Mouse (Mus musculus) frontal cortex, postnatal 14 days (tissue): ENCODE results near the gene Kpna7.
"Not testable (repeated sequence)": the region's sequence is repeated elsewhere in the genome, so short reads cannot be mapped to it uniquely, and the experiment has no call there.

ENCODE experiments used
- DNase-seq, 2 experiments: peaks; one replicate each; pipeline ENCODE4 v3.0.0; 2022; ENCODE audit warnings: low spot score in 2 of 2

The Kpna7 gene

GRCm38 (mm10) chr5:145083632-145084451 is at the start of gene Kpna7, which contains the start of gene Arpc1a:
Gene Kpna7, minus strand, starts transcription at chr5:145084030.
Gene Arpc1a, plus strand, starts transcription at chr5:145083830.
- peak; percentile 76 to 79 for DNase-seq

DNA sequence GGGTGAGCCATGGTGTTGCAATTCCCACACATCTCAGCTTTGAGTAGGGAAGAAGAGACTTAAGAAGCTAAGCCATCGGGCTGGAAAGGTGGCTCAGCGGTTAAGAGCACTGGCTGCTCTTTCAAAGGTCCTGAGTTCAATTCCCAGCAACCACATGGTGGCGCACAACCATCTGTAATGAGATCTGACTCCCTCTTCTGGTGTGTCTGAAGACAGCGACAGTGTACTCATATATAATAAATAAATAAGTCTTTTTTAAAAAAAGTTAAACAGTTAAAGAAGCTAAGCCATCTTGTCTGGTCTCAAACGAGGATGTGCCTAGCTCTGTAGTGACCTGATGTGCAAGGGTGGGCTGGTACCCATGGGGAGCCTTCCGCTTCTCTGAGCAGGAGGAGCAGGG is 49.4 kb upstream of the Kpna7 start:
- DNase-seq = not testable (repeated sequence)

DNA sequence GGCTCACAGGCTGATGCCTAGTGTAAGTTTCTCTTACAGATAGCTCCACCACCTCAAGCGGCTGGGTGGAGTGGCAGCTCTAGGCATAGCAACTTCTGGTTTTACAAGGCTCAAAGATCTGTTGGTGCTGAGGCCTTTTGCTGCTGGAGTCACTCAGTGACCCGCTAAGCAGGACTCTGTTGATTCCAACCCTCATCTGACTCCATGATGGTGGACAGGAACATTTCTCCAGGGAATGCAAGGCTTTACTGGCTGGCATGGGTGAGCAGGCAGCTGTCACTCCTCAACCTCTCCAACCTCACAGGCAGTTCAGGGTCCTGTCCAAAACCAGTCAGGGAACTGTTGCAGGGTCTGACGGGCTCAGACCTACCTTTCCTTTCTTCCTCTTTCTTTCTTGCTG is 47.2 kb upstream of the Kpna7 start:
- no peak for DNase-seq

- DNase-seq = no peak
These were observed 46.4 kb upstream of the Kpna7 start for GRCm38 (mm10) chr5:145130191-145130590.

DNA sequence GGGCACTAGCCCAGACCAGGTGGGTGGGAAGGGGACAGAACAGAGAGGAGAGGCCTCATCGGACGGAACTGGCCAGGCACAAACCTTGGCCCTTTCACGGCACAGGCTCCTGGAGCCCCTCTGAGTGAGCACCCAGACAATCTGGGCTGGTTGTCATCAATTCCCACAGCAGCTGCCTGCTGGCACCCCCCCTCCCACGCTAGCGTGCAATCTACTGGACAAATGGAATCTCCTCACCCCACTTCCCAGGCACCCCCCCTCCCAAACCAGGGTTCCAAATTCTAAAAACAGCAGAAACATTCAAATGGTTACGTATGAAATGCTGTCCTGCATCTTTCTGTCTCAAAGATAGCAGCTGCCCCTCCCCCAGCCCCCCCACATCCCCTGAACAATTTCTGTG is 45.9 kb upstream of the Kpna7 start:
- not testable (repeated sequence) for DNase-seq

GRCm38 (mm10) chr5:145129124-145129523 is 45.3 kb upstream of the Kpna7 start:
- no peak for DNase-seq

GRCm38 (mm10) chr5:145126580-145126979 is 42.8 kb upstream of the Kpna7 start:
- no peak for DNase-seq

- no peak for DNase-seq
These were observed 39.6 kb upstream of the Kpna7 start for GRCm38 (mm10) chr5:145123396-145123795.

- DNase-seq = no peak
These were observed 37.1 kb upstream of the Kpna7 start for GRCm38 (mm10) chr5:145120921-145121320.

GRCm38 (mm10) chr5:145119385-145119784 is 35.6 kb upstream of the Kpna7 start:
- DNase-seq = no peak

GRCm38 (mm10) chr5:145118461-145118860 is 34.6 kb upstream of the Kpna7 start:
- no peak for DNase-seq

- DNase-seq = no peak
These were observed 34.2 kb upstream of the Kpna7 start for GRCm38 (mm10) chr5:145118005-145118404.

- DNase-seq = peak in 1 of 2 experiments; percentile 55
These were observed 33.1 kb upstream of the Kpna7 start for GRCm38 (mm10) chr5:145116916-145117315.

GRCm38 (mm10) chr5:145116316-145116715 is 32.5 kb upstream of the Kpna7 start:
- no peak for DNase-seq

DNA sequence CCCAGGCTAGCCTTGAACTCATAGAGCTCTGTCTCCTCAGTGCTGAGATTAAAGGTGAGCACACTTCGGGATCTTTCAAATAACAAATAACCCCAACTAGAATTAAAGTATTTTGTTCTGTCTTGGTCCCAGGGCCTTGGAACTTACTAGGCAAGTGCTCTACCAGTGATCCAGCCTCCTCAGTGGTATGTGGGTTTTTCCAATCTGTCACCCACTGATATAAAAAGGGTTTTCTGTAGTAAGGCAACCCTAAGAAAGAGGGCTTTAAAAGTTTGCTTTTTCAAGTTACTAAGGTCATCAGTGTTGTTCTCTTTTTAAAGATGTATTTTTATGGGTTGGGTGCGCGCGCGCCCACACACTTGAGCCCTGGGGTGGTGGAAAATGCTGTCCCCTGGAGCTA is 31.9 kb upstream of the Kpna7 start:
- no peak for DNase-seq

GRCm38 (mm10) chr5:145114606-145115473 is 31.0 kb upstream of the Kpna7 start:
- DNase-seq = peak in 1 of 2 experiments; percentile 40

- no peak for DNase-seq
These were observed 30.3 kb upstream of the Kpna7 start, which contains the start of gene Arpc1b for GRCm38 (mm10) chr5:145114071-145114605. Gene Arpc1b, plus strand, starts transcription at chr5:145114215.

GRCm38 (mm10) chr5:145113416-145113815 is 29.6 kb upstream of the Kpna7 start:
- DNase-seq = no peak

DNA sequence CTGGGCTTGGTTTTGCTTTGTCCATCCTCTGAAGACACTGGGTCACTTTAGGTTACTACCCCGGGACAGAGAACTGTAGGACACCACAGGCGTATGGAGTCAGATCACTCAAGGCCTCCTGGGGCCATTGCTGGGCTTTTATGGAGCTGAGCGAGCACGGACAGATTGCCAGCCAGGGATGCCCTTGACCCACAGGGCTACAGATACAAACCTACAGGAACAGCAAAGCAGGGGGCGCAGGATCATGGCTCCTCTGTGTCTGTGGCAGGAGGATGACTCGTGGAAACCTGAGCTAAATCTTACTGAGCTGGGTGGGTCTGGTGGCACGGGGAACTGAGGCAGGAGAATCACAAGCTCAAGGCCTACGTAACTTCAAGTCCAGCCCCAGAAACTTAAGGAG is 28.7 kb upstream of the Kpna7 start:
- DNase-seq = no peak

- no peak for DNase-seq
These were observed 26.6 kb upstream of the Kpna7 start for GRCm38 (mm10) chr5:145110401-145110800.

GRCm38 (mm10) chr5:145105694-145106275 is 22.0 kb upstream of the Kpna7 start:
- DNase-seq = no peak

DNA sequence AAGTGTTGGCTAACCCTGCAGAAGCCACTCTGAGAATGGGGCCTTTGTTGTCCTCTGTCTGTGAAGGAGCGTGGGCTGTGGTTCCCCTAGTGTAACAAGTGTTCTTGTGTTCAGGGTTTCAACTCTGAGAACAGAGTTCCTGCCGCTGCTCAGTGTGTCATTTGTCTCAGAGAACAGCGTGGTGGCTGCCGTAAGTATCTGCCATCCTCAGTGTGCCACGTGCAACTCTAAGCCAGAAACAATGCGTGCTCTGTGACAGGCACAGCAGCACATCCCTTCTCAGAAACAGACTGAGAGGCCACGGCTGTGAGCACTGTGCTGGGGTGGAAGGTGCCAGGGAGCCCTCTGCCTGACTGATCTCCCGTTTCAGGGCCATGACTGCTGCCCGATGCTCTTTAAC is 20.5 kb upstream of the Kpna7 start:
- DNase-seq = no peak
